Mouse (Mus musculus): Measurements from ENCODE around the gene Gm28729.

DNA sequence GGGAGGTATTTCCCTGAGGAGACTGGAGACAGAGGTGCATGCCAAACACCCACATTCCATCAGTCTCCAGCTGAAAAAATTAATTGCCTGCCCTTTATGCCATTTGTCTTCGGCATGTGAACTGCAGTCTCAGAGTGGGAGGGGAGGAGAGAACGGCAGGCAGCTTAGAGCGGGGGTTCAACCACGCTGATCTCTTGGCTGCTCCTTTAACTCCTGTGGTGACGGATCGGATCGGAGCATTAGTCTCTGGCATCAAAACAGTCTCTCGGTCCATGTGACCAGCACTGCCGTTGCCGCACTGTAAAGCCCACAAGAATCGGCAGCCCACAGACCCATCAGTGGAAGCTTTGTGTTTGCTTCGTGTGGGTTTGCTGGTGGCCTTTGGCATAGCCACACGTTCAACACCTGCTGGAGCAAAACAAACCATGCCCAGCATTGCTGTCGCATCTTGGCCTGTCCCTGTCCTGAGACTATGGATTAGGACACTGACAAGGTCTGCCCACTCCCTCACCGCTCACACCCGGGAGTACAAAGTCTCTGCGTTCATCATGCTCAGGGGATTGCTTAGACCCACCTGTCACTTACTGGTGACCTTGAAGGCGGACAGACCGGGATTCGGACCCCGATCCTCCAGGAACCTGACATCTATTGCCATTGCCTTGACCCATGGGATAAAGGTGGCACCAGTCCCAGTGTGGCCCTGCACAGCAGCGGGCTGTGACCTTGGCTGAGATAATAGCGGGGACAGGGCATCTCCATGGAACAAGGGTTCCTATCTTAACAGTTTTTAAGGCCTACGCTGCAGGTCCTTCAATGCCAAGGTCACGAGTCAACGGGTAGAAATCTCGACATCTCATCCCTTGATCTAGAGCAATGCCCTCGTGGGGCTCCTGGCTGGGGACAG is 87.9 kb downstream of the Gm28729 start:
- TF ChIP-seq CTCF (IDR thresholded peaks at IDR 0.05; ENCODE audit: low read depth) (no peak; the same call in 1 of the 2 replicates), EP300 (IDR thresholded peaks at IDR 0.05; ENCODE audit: low read depth) (no peak)
